Mouse (Mus musculus): ENCODE measurements around the gene S100pbp. TPM values are rescaled to one million over a fixed set of nuclear protein-coding genes. Genes with fewer than 3 reads are reported as not detected.

Gene S100pbp
- polyA plus RNA-seq (2015; fragmentation: Nextera tagmentation; extraction: Ambion mirVana) = 12.3 and 14.3 TPM in 2 replicates

- Histone ChIP-seq H3K27me3 (replicated peaks) (no peaks in the 10 kb centered on the region), H3K9ac (peak within 1 kb of the TSS; percentile 95), H3K4me2 (peak within 1 kb of the TSS; percentile 94), H3K9me3 (no peaks in the 10 kb centered on the region), H3K4me1 (peaks cover 36% of the 10 kb centered on the region), H3K36me3 (0 out of 2 replicates have a peak, but pooled peaks cover 14% of the 10 kb centered on the region), H3K4me3 (peak within 1 kb of the TSS; percentile 92), H3K27ac (replicated peaks) (peak within 1 kb of the TSS; percentile 93)
- ATAC-seq (ENCODE audit: extremely low read depth, insufficient number of reproducible peaks, low FRiP score, low TSS enrichment) = peak; percentile 93
- WGBS = under 1% methylated on average over 58 of the region's 58 CpGs
Measured at GRCm38 (mm10) chr4:129189542-129190519, at the start of gene S100pbp, which contains the start of gene Yars. TSS of gene S100pbp (minus strand) at chr4:129189727. TSS of gene Yars (plus strand) at chr4:129189760.

- H3K27ac ChIP-seq (replicated peaks) = no peak overlapping the region
- H3K4me1 ChIP-seq = peaks cover 47% of the 10 kb centered on the region
- peak overlapping the region; percentile 96 for H3K4me2 ChIP-seq
- peak overlapping the region; percentile 83 for H3K9ac ChIP-seq
- peak overlapping the region; percentile 70 for H3K4me3 ChIP-seq
- H3K36me3 ChIP-seq = no peaks in the 10 kb centered on the region
- H3K9me3 ChIP-seq = no peaks in the 10 kb centered on the region
- ATAC-seq (ENCODE audit: extremely low read depth, insufficient number of reproducible peaks, low FRiP score, low TSS enrichment) = peak; percentile 71
- H3K27me3 ChIP-seq (replicated peaks) = peaks cover 86% of the 10 kb centered on the region
- WGBS = 1% methylated on average over 29 of the region's 29 CpGs
Measured at GRCm38 (mm10) chr4:129239075-129239474, 49.5 kb upstream of the S100pbp start.

GRCm38 (mm10) chr4:129238579-129239016 is 49.1 kb upstream of the S100pbp start:
- WGBS = under 1% methylated on average over 23 of the region's 23 CpGs

GRCm38 (mm10) chr4:129237843-129238441 is 48.4 kb upstream of the S100pbp start:
- no peak for ATAC-seq (ENCODE audit: extremely low read depth, insufficient number of reproducible peaks, low FRiP score, low TSS enrichment)
- no peak overlapping the region for H3K27ac ChIP-seq (replicated peaks)
- peaks cover 83% of the 10 kb centered on the region for H3K27me3 ChIP-seq (replicated peaks)
- peaks cover 48% of the 10 kb centered on the region for H3K4me1 ChIP-seq
- no peaks in the 10 kb centered on the region for H3K9me3 ChIP-seq
- no peaks in the 10 kb centered on the region for H3K36me3 ChIP-seq
- 10% methylated on average over 21 of the region's 21 CpGs for WGBS
- H3K4me2 ChIP-seq = peak overlapping the region; percentile 96
- peak overlapping the region; percentile 70 for H3K4me3 ChIP-seq
- peak overlapping the region; percentile 83 for H3K9ac ChIP-seq

More at GRCm38 (mm10) chr4:129238579-129239016, 49.1 kb upstream of the S100pbp start:
- no peak for ATAC-seq (ENCODE audit: extremely low read depth, insufficient number of reproducible peaks, low FRiP score, low TSS enrichment)
- H3K27me3 ChIP-seq (replicated peaks) = peaks cover 82% of the 10 kb centered on the region
- peak overlapping the region; percentile 96 for H3K4me2 ChIP-seq
- H3K9me3 ChIP-seq = no peaks in the 10 kb centered on the region
- peak overlapping the region; percentile 83 for H3K9ac ChIP-seq
- peak overlapping the region; percentile 70 for H3K4me3 ChIP-seq
- H3K27ac ChIP-seq (replicated peaks) = no peak overlapping the region
- H3K36me3 ChIP-seq = no peaks in the 10 kb centered on the region
- peaks cover 48% of the 10 kb centered on the region for H3K4me1 ChIP-seq

- Histone ChIP-seq H3K4me3 (no peak overlapping the region), H3K27me3 (replicated peaks) (peaks cover 83% of the 10 kb centered on the region), H3K4me1 (peaks cover 51% of the 10 kb centered on the region), H3K36me3 (no peaks in the 10 kb centered on the region), H3K4me2 (no peak overlapping the region), H3K27ac (replicated peaks) (no peak overlapping the region), H3K9me3 (no peaks in the 10 kb centered on the region), H3K9ac (no peak overlapping the region)
- no peak for ATAC-seq (ENCODE audit: extremely low read depth, insufficient number of reproducible peaks, low FRiP score, low TSS enrichment)
- WGBS = 76% methylated on average over 8 of the region's 8 CpGs
Measured at GRCm38 (mm10) chr4:129236236-129236813, 46.8 kb upstream of the S100pbp start.

- H3K36me3 ChIP-seq = no peaks in the 10 kb centered on the region
- no peak overlapping the region for H3K4me3 ChIP-seq
- WGBS = 35% methylated on average over 3 of the region's 3 CpGs
- ATAC-seq (ENCODE audit: extremely low read depth, insufficient number of reproducible peaks, low FRiP score, low TSS enrichment) = no peak
- no peak overlapping the region for H3K9ac ChIP-seq
- H3K27ac ChIP-seq (replicated peaks) = peak overlapping the region; percentile 39
- no peak overlapping the region for H3K4me2 ChIP-seq
- H3K9me3 ChIP-seq = no peaks in the 10 kb centered on the region
- H3K27me3 ChIP-seq (replicated peaks) = peaks cover 83% of the 10 kb centered on the region
- H3K4me1 ChIP-seq = peaks cover 52% of the 10 kb centered on the region
Measured at GRCm38 (mm10) chr4:129235147-129235546, 45.6 kb upstream of the S100pbp start.

- ATAC-seq (ENCODE audit: extremely low read depth, insufficient number of reproducible peaks, low FRiP score, low TSS enrichment) = no peak
- Histone ChIP-seq H3K36me3 (no peaks in the 10 kb centered on the region), H3K9me3 (no peaks in the 10 kb centered on the region), H3K4me3 (no peak overlapping the region), H3K4me1 (peaks cover 50% of the 10 kb centered on the region), H3K9ac (no peak overlapping the region), H3K27ac (replicated peaks) (no peak overlapping the region), H3K27me3 (replicated peaks) (peaks cover 83% of the 10 kb centered on the region), H3K4me2 (no peak overlapping the region)
- WGBS = 4% methylated on average over 7 of the region's 7 CpGs
Measured at GRCm38 (mm10) chr4:129234488-129234887, 45.0 kb upstream of the S100pbp start.

GRCm38 (mm10) chr4:129232561-129233360 is 43.2 kb upstream of the S100pbp start:
- Histone ChIP-seq H3K4me1 (peaks cover 41% of the 10 kb centered on the region), H3K27me3 (replicated peaks) (peaks cover 84% of the 10 kb centered on the region), H3K4me3 (no peak overlapping the region), H3K36me3 (no peaks in the 10 kb centered on the region), H3K4me2 (no peak overlapping the region), H3K9me3 (no peaks in the 10 kb centered on the region), H3K27ac (replicated peaks) (no peak overlapping the region), H3K9ac (no peak overlapping the region)
- ATAC-seq (ENCODE audit: extremely low read depth, insufficient number of reproducible peaks, low FRiP score, low TSS enrichment) = no peak
- WGBS = 72% methylated on average over 9 of the region's 9 CpGs

GRCm38 (mm10) chr4:129231594-129232450 is 42.3 kb upstream of the S100pbp start:
- no peak overlapping the region for H3K4me2 ChIP-seq
- H3K27me3 ChIP-seq (replicated peaks) = peaks cover 84% of the 10 kb centered on the region
- no peak overlapping the region for H3K27ac ChIP-seq (replicated peaks)
- no peak overlapping the region for H3K9ac ChIP-seq
- WGBS = 61% methylated on average over 12 of the region's 12 CpGs
- no peak overlapping the region for H3K4me3 ChIP-seq
- no peaks in the 10 kb centered on the region for H3K36me3 ChIP-seq
- ATAC-seq (ENCODE audit: extremely low read depth, insufficient number of reproducible peaks, low FRiP score, low TSS enrichment) = no peak
- no peaks in the 10 kb centered on the region for H3K9me3 ChIP-seq
- peaks cover 48% of the 10 kb centered on the region for H3K4me1 ChIP-seq

- H3K4me1 ChIP-seq = peaks cover 55% of the 10 kb centered on the region
Measured at GRCm38 (mm10) chr4:129230926-129231325, 41.4 kb upstream of the S100pbp start.

More at GRCm38 (mm10) chr4:129230926-129231325, 41.4 kb upstream of the S100pbp start:
- 47% methylated on average over 8 of the region's 8 CpGs for WGBS
- no peak overlapping the region for H3K27ac ChIP-seq (replicated peaks)
- no peaks in the 10 kb centered on the region for H3K36me3 ChIP-seq
- H3K4me2 ChIP-seq = no peak overlapping the region
- ATAC-seq (ENCODE audit: extremely low read depth, insufficient number of reproducible peaks, low FRiP score, low TSS enrichment) = no peak
- no peak overlapping the region for H3K4me3 ChIP-seq
- peaks cover 84% of the 10 kb centered on the region for H3K27me3 ChIP-seq (replicated peaks)
- H3K9ac ChIP-seq = no peak overlapping the region
- no peaks in the 10 kb centered on the region for H3K9me3 ChIP-seq
